Mouse (Mus musculus): ENCODE measurements around the gene Hps5. TPM values are rescaled to one million over a fixed set of nuclear protein-coding genes. Genes with fewer than 3 reads are reported as not detected.
"Not testable (repeated sequence)": the region's sequence is repeated elsewhere in the genome, so short reads cannot be mapped to it uniquely, and the experiment has no call there.

The Hps5 gene
- polyA plus RNA-seq, 1 experiment from 2014 or later, result 14.9 TPM

- WGBS, result 39% methylated on average over 5 of the region's 5 CpGs
- Histone ChIP-seq H3K9me3 (replicated peaks) (no peaks in the 10 kb centered on the region), H3K27ac (replicated peaks) (no peak overlapping the region), H3K9ac (replicated peaks) (no peak overlapping the region), H3K4me2 (no peak overlapping the region), H3K36me3 (no peaks in the 10 kb centered on the region), H3K27me3 (replicated peaks) (no peaks in the 10 kb centered on the region; the same call in 1 of the 2 replicates), H3K4me3 (replicated peaks) (no peak overlapping the region), H3K4me1 (peaks cover 25% of the 10 kb centered on the region)
- no peak for ATAC-seq (ENCODE audit: low FRiP score)
Measured at GRCm38 (mm10) chr7:46837073-46837472, 41.2 kb upstream of the Hps5 start.

- H3K4me1 ChIP-seq, result peaks cover 25% of the 10 kb centered on the region
- no peak for ATAC-seq (ENCODE audit: low FRiP score)
- no peaks in the 10 kb centered on the region for H3K36me3 ChIP-seq
- H3K27ac ChIP-seq (replicated peaks), result no peak overlapping the region
- H3K4me2 ChIP-seq, result no peak overlapping the region
- WGBS, result 83% methylated on average over 5 of the region's 5 CpGs
- no peaks in the 10 kb centered on the region; the same call in 1 of the 2 replicates for H3K27me3 ChIP-seq (replicated peaks)
- no peaks in the 10 kb centered on the region for H3K9me3 ChIP-seq (replicated peaks)
- no peak overlapping the region for H3K9ac ChIP-seq (replicated peaks)
- no peak overlapping the region for H3K4me3 ChIP-seq (replicated peaks)
Measured at GRCm38 (mm10) chr7:46836357-46836756, 40.5 kb upstream of the Hps5 start.

- Histone ChIP-seq H3K27ac (replicated peaks) (no peak overlapping the region), H3K36me3 (no peaks in the 10 kb centered on the region), H3K4me1 (peaks cover 25% of the 10 kb centered on the region), H3K27me3 (replicated peaks) (no peaks in the 10 kb centered on the region), H3K9ac (replicated peaks) (no peak overlapping the region), H3K4me2 (no peak overlapping the region), H3K4me3 (replicated peaks) (no peak overlapping the region), H3K9me3 (replicated peaks) (no peaks in the 10 kb centered on the region)
- no peak for ATAC-seq (ENCODE audit: low FRiP score)
- WGBS, result 34% methylated on average over 13 of the region's 14 CpGs
Measured at GRCm38 (mm10) chr7:46834994-46835610, 39.2 kb upstream of the Hps5 start.

GRCm38 (mm10) chr7:46833670-46834255 is 37.9 kb upstream of the Hps5 start:
- Histone ChIP-seq H3K9ac (replicated peaks) (no peak overlapping the region), H3K27ac (replicated peaks) (no peak overlapping the region), H3K27me3 (replicated peaks) (no peaks in the 10 kb centered on the region), H3K9me3 (replicated peaks) (no peaks in the 10 kb centered on the region), H3K36me3 (no peaks in the 10 kb centered on the region), H3K4me3 (replicated peaks) (no peak overlapping the region), H3K4me1 (peaks cover 17% of the 10 kb centered on the region), H3K4me2 (no peak overlapping the region)
- ATAC-seq (ENCODE audit: low FRiP score), result no peak
- 90% methylated on average over 7 of the region's 7 CpGs for WGBS

- 87% methylated on average over 6 of the region's 6 CpGs for WGBS
- ATAC-seq (ENCODE audit: low FRiP score), result no peak
- peaks cover 12% of the 10 kb centered on the region for H3K4me1 ChIP-seq
Measured at GRCm38 (mm10) chr7:46833266-46833665, 37.4 kb upstream of the Hps5 start.

GRCm38 (mm10) chr7:46832112-46832810 is 36.4 kb upstream of the Hps5 start:
- not testable (repeated sequence) for H3K27me3 ChIP-seq (replicated peaks); H3K9ac ChIP-seq (replicated peaks); H3K4me3 ChIP-seq (replicated peaks); H3K4me1 ChIP-seq; H3K27ac ChIP-seq (replicated peaks); H3K4me2 ChIP-seq; H3K9me3 ChIP-seq (replicated peaks); ATAC-seq (ENCODE audit: low FRiP score); H3K36me3 ChIP-seq
- 95% methylated on average over 11 of the region's 11 CpGs for WGBS

More at GRCm38 (mm10) chr7:46833266-46833665, 37.4 kb upstream of the Hps5 start:
- H3K36me3 ChIP-seq, result no peaks in the 10 kb centered on the region
- no peak overlapping the region for H3K4me2 ChIP-seq
- no peaks in the 10 kb centered on the region for H3K9me3 ChIP-seq (replicated peaks)
- H3K27ac ChIP-seq (replicated peaks), result no peak overlapping the region
- H3K27me3 ChIP-seq (replicated peaks), result no peaks in the 10 kb centered on the region
- H3K9ac ChIP-seq (replicated peaks), result no peak overlapping the region
- no peak overlapping the region for H3K4me3 ChIP-seq (replicated peaks)

GRCm38 (mm10) chr7:46831693-46832092 is 35.8 kb upstream of the Hps5 start:
- Histone ChIP-seq H3K27ac (replicated peaks) (no peak overlapping the region), H3K4me2 (no peak overlapping the region), H3K9ac (replicated peaks) (no peak overlapping the region), H3K36me3 (no peaks in the 10 kb centered on the region), H3K9me3 (replicated peaks) (no peaks in the 10 kb centered on the region), H3K4me1 (peaks cover 7% of the 10 kb centered on the region), H3K27me3 (replicated peaks) (no peaks in the 10 kb centered on the region), H3K4me3 (replicated peaks) (no peak overlapping the region)
- WGBS, result 84% methylated on average over 8 of the region's 8 CpGs
- ATAC-seq (ENCODE audit: low FRiP score), result no peak

GRCm38 (mm10) chr7:46830799-46831590 is 35.1 kb upstream of the Hps5 start:
- Histone ChIP-seq H3K4me3 (replicated peaks) (no peak overlapping the region), H3K27ac (replicated peaks) (no peak overlapping the region)
- ATAC-seq (ENCODE audit: low FRiP score), result no peak

GRCm38 (mm10) chr7:46829911-46830310 is 34.0 kb upstream of the Hps5 start:
- Histone ChIP-seq H3K4me2 (no peak overlapping the region), H3K36me3 (no peaks in the 10 kb centered on the region), H3K4me3 (replicated peaks) (no peak overlapping the region), H3K9me3 (replicated peaks) (no peaks in the 10 kb centered on the region), H3K27ac (replicated peaks) (no peak overlapping the region), H3K9ac (replicated peaks) (no peak overlapping the region), H3K4me1 (peaks cover under 1% of the 10 kb centered on the region; the same call in 1 of the 2 replicates), H3K27me3 (replicated peaks) (no peaks in the 10 kb centered on the region)
- no peak for ATAC-seq (ENCODE audit: low FRiP score)
- 92% methylated on average over 12 of the region's 12 CpGs for WGBS

More at GRCm38 (mm10) chr7:46830799-46831590, 35.1 kb upstream of the Hps5 start:
- Histone ChIP-seq H3K36me3 (no peaks in the 10 kb centered on the region), H3K9me3 (replicated peaks) (no peaks in the 10 kb centered on the region), H3K4me2 (no peak overlapping the region), H3K27me3 (replicated peaks) (no peaks in the 10 kb centered on the region), H3K4me1 (peaks cover 7% of the 10 kb centered on the region), H3K9ac (replicated peaks) (no peak overlapping the region)
- 65% methylated on average over 13 of the region's 13 CpGs for WGBS

- peaks cover 9% of the 10 kb centered on the region for H3K36me3 ChIP-seq
- H3K4me2 ChIP-seq, result no peak overlapping the region
- WGBS, result 92% methylated on average over 2 of the region's 2 CpGs
- ATAC-seq (ENCODE audit: low FRiP score), result no peak
- H3K9me3 ChIP-seq (replicated peaks), result no peaks in the 10 kb centered on the region
- H3K4me3 ChIP-seq (replicated peaks), result no peak overlapping the region
- H3K27ac ChIP-seq (replicated peaks), result no peak overlapping the region
- H3K27me3 ChIP-seq (replicated peaks), result no peaks in the 10 kb centered on the region
- no peak overlapping the region for H3K9ac ChIP-seq (replicated peaks)
- H3K4me1 ChIP-seq, result no peaks in the 10 kb centered on the region
Measured at GRCm38 (mm10) chr7:46827803-46828184, 31.9 kb upstream of the Hps5 start.

GRCm38 (mm10) chr7:46827046-46827802 is 31.4 kb upstream of the Hps5 start:
- Histone ChIP-seq H3K9ac (replicated peaks) (no peak overlapping the region), H3K9me3 (replicated peaks) (no peaks in the 10 kb centered on the region), H3K36me3 (peaks cover 15% of the 10 kb centered on the region), H3K4me2 (no peak overlapping the region), H3K27me3 (replicated peaks) (no peaks in the 10 kb centered on the region), H3K4me3 (replicated peaks) (no peak overlapping the region), H3K4me1 (no peaks in the 10 kb centered on the region), H3K27ac (replicated peaks) (no peak overlapping the region)
- WGBS, result 82% methylated on average over 20 of the region's 20 CpGs
- ATAC-seq (ENCODE audit: low FRiP score), result no peak
